In the genomic region with DNA sequence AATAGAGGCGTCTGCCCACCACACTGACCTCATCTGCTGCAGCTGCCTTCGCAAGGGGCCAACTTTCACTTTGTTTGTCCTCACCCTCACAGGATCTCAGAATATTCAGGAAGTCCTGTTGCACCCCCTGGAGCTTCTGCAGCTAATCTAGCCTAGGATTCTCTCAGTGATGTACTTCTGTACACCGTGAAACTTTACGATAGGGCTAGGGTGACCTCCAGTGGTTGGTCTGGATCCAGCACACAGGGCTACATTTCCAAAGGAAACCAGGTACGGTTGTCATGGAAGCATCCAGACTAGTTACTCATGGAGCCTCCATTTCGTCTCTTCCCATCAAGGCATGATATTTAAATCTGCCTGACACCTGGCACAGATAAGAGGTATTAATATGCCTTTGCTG, we compare ENCODE assay signal across 8 mouse cellular contexts. TPM values are rescaled to one million over a fixed set of nuclear protein-coding genes. Genes with fewer than 3 reads are reported as not detected.
DNase-seq lines count a peak whose midpoint lies in the region; ATAC-seq and TF ChIP-seq lines count a peak whose summit lies in the region.

No protein-coding gene starts in this region.

- no peak for ATAC-seq in CD4-positive, CD25-positive, alpha-beta regulatory T cell, adult 4 months

- peak; percentile 59 for TF ChIP-seq CTCF in E14TG2a.4 (conservative IDR thresholded peaks at IDR 0.05; ENCODE audit: low read length)
- TF ChIP-seq CTCF in embryonic fibroblast, embryonic 13.5 days (IDR thresholded peaks at IDR 0.05; ENCODE audit: borderline replicate concordance, insufficient read depth, low read length), result peak; percentile 44; the same call in 1 of the 2 replicates
- peak; percentile 40; the same call in 1 of the 2 replicates for TF ChIP-seq CTCF in lung, adult 2 months (IDR thresholded peaks at IDR 0.05; ENCODE audit: insufficient read depth, low read length)

- no peaks in the 10 kb centered on the region for H3K36me3 ChIP-seq in E14TG2a.4 (ENCODE audit: insufficient read depth, low read length)

- peak; percentile 43 for DNase-seq in adrenal gland, postnatal 25 days
- peak; percentile 40 to 68 for DNase-seq in heart, postnatal 14 days
- DNase-seq in layer of hippocampus, adult 11-12 months (ENCODE audit: low spot score), result peak; percentile 83
- DNase-seq in lung, adult 2 months, result peak; percentile 23
- DNase-seq in ovary, postnatal 10 days (ENCODE audit: low spot score), result peak; percentile 21

- no peak for TF ChIP-seq POLR2A in embryonic fibroblast, embryonic 13.5 days (IDR thresholded peaks at IDR 0.05; ENCODE audit: low read depth, low read length)
- no peak for TF ChIP-seq POLR2A in lung, adult 2 months (IDR thresholded peaks at IDR 0.05; ENCODE audit: borderline replicate concordance, extremely low read depth, low read depth, low read length)

- no peak overlapping the region for H3K4me3 ChIP-seq in E14TG2a.4 (replicated peaks; ENCODE audit: low read length)
- no peak overlapping the region for H3K4me3 ChIP-seq in embryonic fibroblast, embryonic 13.5 days (ENCODE audit: insufficient read depth, low read length)
- no peak overlapping the region for H3K4me3 ChIP-seq in lung, adult 2 months (replicated peaks; ENCODE audit: extremely low read depth, low read depth, low read length)

- 15% methylated on average over 6 of the region's 6 CpGs for WGBS in lung, adult 2 months

- H3K27ac ChIP-seq in embryonic fibroblast, embryonic 13.5 days (ENCODE audit: insufficient read depth, low read length), result no peak overlapping the region

- no peaks in the 10 kb centered on the region for H3K4me1 ChIP-seq in E14TG2a.4 (replicated peaks; ENCODE audit: low read depth, low read length)
- H3K4me1 ChIP-seq in embryonic fibroblast, embryonic 13.5 days (ENCODE audit: control insufficient read depth, insufficient read depth, low read length), result no peaks in the 10 kb centered on the region
- no peaks in the 10 kb centered on the region for H3K4me1 ChIP-seq in lung, adult 2 months (ENCODE audit: control insufficient read depth, insufficient read depth, low read length)

- intact Hi-C loops in heart, postnatal 14 days (cut with DNase I), result loop anchor here (5.0 kb wide), 2 partner anchors 126 to 236 kb away; no protein-coding TSS in a partner anchor

- H3K27me3 ChIP-seq in E14TG2a.4 (ENCODE audit: insufficient read depth, low read length), result no peaks in the 10 kb centered on the region

- H3K9me3 ChIP-seq in E14TG2a.4 (ENCODE audit: low read length), result no peaks in the 10 kb centered on the region

RNA-seq across cellular contexts. Expression of a gene that starts 15.5 kb away (rescaled TPM):
- not detected in 2 replicates for total RNA-seq in adrenal gland, postnatal 25 days (2021)
- polyA plus RNA-seq in embryonic fibroblast, embryonic 13.5 days (2011; ENCODE audit: insufficient read length, low read depth, missing spikeins), result not detected in 2 replicates
- total RNA-seq in heart, postnatal 14 days (2021), result not detected
- not detected in 2 replicates for polyA plus RNA-seq in lung, adult 2 months (2012; rRNA removed)
- polyA plus RNA-seq in CD4-positive, CD25-positive, alpha-beta regulatory T cell, adult 4 months (2017; shearing (Covaris generic)), result not detected

RNA-seq across cellular contexts. Expression of a gene that starts 30.9 kb away (rescaled TPM):
- 44.4 and 47.1 TPM in 2 replicates for total RNA-seq in adrenal gland, postnatal 25 days (2021)
- 72.4 and 90.1 TPM in 2 replicates for polyA plus RNA-seq in embryonic fibroblast, embryonic 13.5 days (2011; ENCODE audit: insufficient read length, low read depth, missing spikeins)
- 10 to 100 TPM; 23.2 to 28.2 TPM for total RNA-seq in heart, postnatal 14 days (2021)
- polyA plus RNA-seq in lung, adult 2 months (2012; rRNA removed), result 2.2 and 4.1 TPM in 2 replicates
- 10 to 100 TPM; 61.5 to 95.5 TPM for polyA plus RNA-seq in CD4-positive, CD25-positive, alpha-beta regulatory T cell, adult 4 months (2017; shearing (Covaris generic))

Comparison
In these comparisons a context has a peak if more than half of its experiments do, and no peak if none do; other contexts are left out.
1. DNase-seq: peak in every context shown above with its lines; median percentile 83 in layer of hippocampus, adult 11-12 months; 54 in heart, postnatal 14 days; 43 in adrenal gland, postnatal 25 days; 23 in lung, adult 2 months; 21 in ovary, postnatal 10 days.
2. RNA of a gene that starts 30.9 kb away (polyA plus RNA-seq): 61.5 to 95.5 TPM in CD4-positive, CD25-positive, alpha-beta regulatory T cell, adult 4 months and 72.4 to 90.1 TPM in embryonic fibroblast, embryonic 13.5 days; 2.2 to 4.1 TPM in lung, adult 2 months; every median in the first group is over 10 times any median in the second.
3. Peak in every context shown above with its lines, with median percentiles within 50 percentile points of each other: CTCF ChIP-seq.